Mouse (Mus musculus) brain, embryonic 18.5 days (tissue): ENCODE results near the gene Lrrtm4.

Experiments used
- DNase-seq: peaks from one replicate; pipeline ENCODE4 v3.0.0-alpha.2; 2012; ENCODE audit warnings: low read depth, low spot score

The Lrrtm4 gene

GRCm38 (mm10) chr6:80720468-80720867 lies 701.8 kb downstream of the Lrrtm4 start:
- no peak for DNase-seq

GRCm38 (mm10) chr6:80733416-80733815 lies 714.7 kb downstream of the Lrrtm4 start:
- no peak for DNase-seq

GRCm38 (mm10) chr6:80750769-80751168 lies 732.1 kb downstream of the Lrrtm4 start:
- DNase-seq: peak; percentile 12

GRCm38 (mm10) chr6:80760641-80761204 lies 742.0 kb downstream of the Lrrtm4 start:
- no peak for DNase-seq

GRCm38 (mm10) chr6:80786282-80786681 lies 767.6 kb downstream of the Lrrtm4 start:
- no peak for DNase-seq

GRCm38 (mm10) chr6:80823753-80824152 lies 805.1 kb downstream of the Lrrtm4 start:
- DNase-seq: no peak

GRCm38 (mm10) chr6:80839784-80840183 lies 821.1 kb downstream of the Lrrtm4 start:
- DNase-seq: no peak

GRCm38 (mm10) chr6:80845294-80845693 lies 826.6 kb downstream of the Lrrtm4 start:
- no peak for DNase-seq

GRCm38 (mm10) chr6:80856910-80857543 lies 838.4 kb downstream of the Lrrtm4 start:
- DNase-seq: no peak
